Mouse (Mus musculus): ENCODE data around the gene Rpl9-ps1. TPM values are rescaled to one million over a fixed set of nuclear protein-coding genes. Genes with fewer than 3 reads are reported as not detected.

The Rpl9-ps1 gene
- polyA plus RNA-seq, 1 experiment from 2014 or later = not detected

DNA sequence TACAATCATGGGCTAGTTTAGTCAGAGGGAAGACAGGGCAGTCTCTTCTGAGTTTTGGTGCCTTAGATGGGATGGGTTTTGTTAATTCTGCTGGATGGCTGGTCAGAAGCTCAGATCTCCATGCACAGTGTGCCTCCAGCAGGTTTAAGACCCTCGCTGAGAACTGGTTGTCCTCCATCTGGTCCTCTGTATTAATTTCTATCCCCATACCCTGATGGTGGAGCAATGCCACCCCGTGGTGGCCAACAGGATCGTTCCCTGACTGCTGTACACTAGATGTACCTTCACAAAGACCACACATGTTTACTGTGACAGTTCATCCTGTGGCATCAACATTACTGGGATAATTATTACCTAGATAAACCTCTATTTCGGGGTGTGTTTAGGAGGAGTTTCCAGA lies 12.7 kb downstream of the Rpl9-ps1 start:
- TF ChIP-seq EP300 (IDR thresholded peaks at IDR 0.05; ENCODE audit: low read depth) (no peak), CTCF (IDR thresholded peaks at IDR 0.05; ENCODE audit: low read depth) (peak; percentile 71)
- H3K4me3 ChIP-seq (ENCODE audit: low read depth, low read length) = no peak overlapping the region
- H3K4me2 ChIP-seq (ENCODE audit: low read depth, low read length) = no peak overlapping the region
- H3K9me3 ChIP-seq (ENCODE audit: low read length) = no peaks in the 10 kb centered on the region
- 38% methylated on average over 4 of the region's 4 CpGs for WGBS (ENCODE audit: insufficient replicate concordance)
- peak; percentile 31 for DNase-seq
- ATAC-seq = peak; percentile 43; the same call in 1 of the 2 replicates
- no peaks in the 10 kb centered on the region for H3K4me1 ChIP-seq (ENCODE audit: insufficient read depth)
- no peak overlapping the region for H3K27ac ChIP-seq (ENCODE audit: low read depth)
- H3K27me3 ChIP-seq (ENCODE audit: insufficient read depth, low read length) = no peaks in the 10 kb centered on the region
- no peaks in the 10 kb centered on the region for H3K36me3 ChIP-seq (replicated peaks; ENCODE audit: insufficient read depth, low read length)
- H3K9ac ChIP-seq (replicated peaks) = no peak overlapping the region

DNA sequence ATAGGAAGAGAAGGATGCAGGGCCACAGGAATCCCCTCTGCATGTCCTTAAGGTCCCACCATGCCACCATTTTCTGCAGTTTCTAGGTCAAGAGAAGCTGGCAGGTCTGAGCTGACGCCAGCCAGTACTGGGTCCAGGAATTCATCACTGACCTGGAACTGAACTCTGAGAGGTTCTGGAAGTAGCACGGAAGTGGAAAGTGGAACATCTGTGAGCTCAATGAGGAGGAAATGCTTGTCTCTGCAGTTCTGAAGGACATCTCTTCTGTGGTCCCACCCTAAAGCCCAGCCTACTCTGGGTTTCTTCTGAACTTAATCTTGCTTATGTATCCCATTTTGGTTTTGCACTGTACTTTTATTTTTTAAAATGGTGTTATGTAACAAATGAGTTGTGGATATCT lies 14.4 kb downstream of the Rpl9-ps1 start:
- DNase-seq (no peak), ATAC-seq (peak; percentile 33; the same call in 1 of the 2 replicates)
- Histone ChIP-seq H3K4me1 (ENCODE audit: insufficient read depth) (no peaks in the 10 kb centered on the region), H3K9ac (replicated peaks) (no peak overlapping the region), H3K4me2 (ENCODE audit: low read depth, low read length) (no peak overlapping the region), H3K36me3 (replicated peaks; ENCODE audit: insufficient read depth, low read length) (no peaks in the 10 kb centered on the region), H3K27me3 (ENCODE audit: insufficient read depth, low read length) (no peaks in the 10 kb centered on the region), H3K27ac (ENCODE audit: low read depth) (no peak overlapping the region), H3K9me3 (ENCODE audit: low read length) (no peaks in the 10 kb centered on the region), H3K4me3 (ENCODE audit: low read depth, low read length) (no peak overlapping the region)
- no peak for TF ChIP-seq CTCF (IDR thresholded peaks at IDR 0.05; ENCODE audit: low read depth)
- peak; percentile 45; the same call in 1 of the 2 replicates for TF ChIP-seq EP300 (IDR thresholded peaks at IDR 0.05; ENCODE audit: low read depth)
- 52% methylated on average over 2 of the region's 2 CpGs for WGBS (ENCODE audit: insufficient replicate concordance)

DNA sequence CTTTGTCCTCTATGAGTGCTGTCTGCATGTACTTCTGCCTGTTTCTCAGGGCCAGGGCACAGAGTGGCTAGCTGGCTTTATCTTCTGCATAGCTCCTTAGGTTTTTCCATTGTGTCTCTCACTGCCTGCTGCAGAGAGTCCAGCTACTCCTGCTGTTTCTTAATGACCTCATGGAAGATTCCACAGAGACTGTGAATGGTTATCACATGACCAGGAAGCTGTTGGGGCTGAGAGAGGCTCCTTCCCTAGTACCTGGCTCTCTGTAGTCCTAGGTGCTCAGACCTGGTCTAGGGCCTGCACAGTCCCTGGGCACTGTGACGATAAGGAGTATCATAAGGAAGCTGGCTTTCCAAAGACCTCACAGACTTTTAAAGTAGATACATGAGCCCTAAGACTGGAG lies 14.8 kb downstream of the Rpl9-ps1 start:
- no peaks in the 10 kb centered on the region for H3K9me3 ChIP-seq (ENCODE audit: low read length)
- no peak overlapping the region for H3K4me2 ChIP-seq (ENCODE audit: low read depth, low read length)
- WGBS (ENCODE audit: insufficient replicate concordance) = 90% methylated on average over 1 of the region's 1 CpGs
- H3K9ac ChIP-seq (replicated peaks) = no peak overlapping the region
- no peaks in the 10 kb centered on the region for H3K27me3 ChIP-seq (ENCODE audit: insufficient read depth, low read length)
- no peak for DNase-seq
- no peaks in the 10 kb centered on the region for H3K36me3 ChIP-seq (replicated peaks; ENCODE audit: insufficient read depth, low read length)
- H3K27ac ChIP-seq (ENCODE audit: low read depth) = no peak overlapping the region
- no peak for ATAC-seq
- no peaks in the 10 kb centered on the region for H3K4me1 ChIP-seq (ENCODE audit: insufficient read depth)
- no peak overlapping the region for H3K4me3 ChIP-seq (ENCODE audit: low read depth, low read length)
- no peak for TF ChIP-seq CTCF (IDR thresholded peaks at IDR 0.05; ENCODE audit: low read depth)
- no peak for TF ChIP-seq EP300 (IDR thresholded peaks at IDR 0.05; ENCODE audit: low read depth)

DNA sequence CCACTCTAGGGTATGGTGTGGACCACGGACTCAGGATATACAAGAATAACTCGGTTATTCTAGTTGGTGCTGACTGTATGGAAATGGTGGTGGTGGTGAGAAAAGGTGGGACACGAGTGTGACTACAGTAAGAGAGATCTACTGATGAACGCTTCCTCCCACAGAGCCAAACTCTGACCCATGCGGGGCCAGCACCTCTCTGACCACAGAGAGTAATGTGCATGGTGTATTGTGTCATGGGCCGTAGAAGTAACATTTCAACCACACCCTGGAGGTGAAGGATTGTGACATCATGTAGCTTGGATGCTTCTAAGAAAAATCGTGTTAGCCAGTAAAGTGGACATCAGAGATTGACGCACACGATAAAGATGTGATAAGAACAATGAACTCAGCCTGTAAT lies 16.6 kb downstream of the Rpl9-ps1 start:
- TF ChIP-seq EP300 (IDR thresholded peaks at IDR 0.05; ENCODE audit: low read depth) = no peak
- no peak for TF ChIP-seq CTCF (IDR thresholded peaks at IDR 0.05; ENCODE audit: low read depth)
- WGBS (ENCODE audit: insufficient replicate concordance) = 71% methylated on average over 9 of the region's 9 CpGs
- no peak overlapping the region for H3K4me3 ChIP-seq (ENCODE audit: low read depth, low read length)
- H3K27me3 ChIP-seq (ENCODE audit: insufficient read depth, low read length) = no peaks in the 10 kb centered on the region
- no peak overlapping the region for H3K4me2 ChIP-seq (ENCODE audit: low read depth, low read length)
- no peak overlapping the region for H3K27ac ChIP-seq (ENCODE audit: low read depth)
- DNase-seq = no peak
- no peaks in the 10 kb centered on the region for H3K36me3 ChIP-seq (replicated peaks; ENCODE audit: insufficient read depth, low read length)
- H3K4me1 ChIP-seq (ENCODE audit: insufficient read depth) = no peaks in the 10 kb centered on the region
- H3K9me3 ChIP-seq (ENCODE audit: low read length) = no peaks in the 10 kb centered on the region
- no peak overlapping the region for H3K9ac ChIP-seq (replicated peaks)
- no peak for ATAC-seq

DNA sequence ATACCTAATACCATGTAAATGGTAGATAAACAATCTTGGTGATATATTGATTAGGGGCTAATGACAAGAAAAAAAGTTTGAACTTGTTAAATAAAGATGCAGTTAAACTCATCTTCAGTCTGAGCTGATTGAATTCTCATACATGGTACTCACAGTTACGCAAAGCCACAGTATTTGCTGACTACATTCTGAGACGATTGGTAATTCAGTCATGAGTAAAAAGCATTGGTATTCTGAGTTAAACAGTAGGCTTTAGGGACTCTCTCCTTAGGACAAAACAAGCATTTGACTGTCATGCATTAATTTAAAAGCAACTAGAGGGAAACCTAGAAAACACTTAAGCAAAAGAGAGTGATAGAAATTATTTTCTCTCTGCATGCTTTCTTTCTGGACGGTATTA lies 21.8 kb downstream of the Rpl9-ps1 start:
- Histone ChIP-seq H3K4me3 (ENCODE audit: low read depth, low read length) (no peak overlapping the region), H3K27ac (ENCODE audit: low read depth) (no peak overlapping the region), H3K36me3 (replicated peaks; ENCODE audit: insufficient read depth, low read length) (no peaks in the 10 kb centered on the region), H3K4me1 (ENCODE audit: insufficient read depth) (no peaks in the 10 kb centered on the region), H3K27me3 (ENCODE audit: insufficient read depth, low read length) (no peaks in the 10 kb centered on the region), H3K9me3 (ENCODE audit: low read length) (no peaks in the 10 kb centered on the region), H3K9ac (replicated peaks) (no peak overlapping the region), H3K4me2 (ENCODE audit: low read depth, low read length) (no peak overlapping the region)
- TF ChIP-seq EP300 (IDR thresholded peaks at IDR 0.05; ENCODE audit: low read depth) = no peak
- ATAC-seq = no peak
- DNase-seq = no peak
- 75% methylated on average over 3 of the region's 3 CpGs for WGBS (ENCODE audit: insufficient replicate concordance)

DNA sequence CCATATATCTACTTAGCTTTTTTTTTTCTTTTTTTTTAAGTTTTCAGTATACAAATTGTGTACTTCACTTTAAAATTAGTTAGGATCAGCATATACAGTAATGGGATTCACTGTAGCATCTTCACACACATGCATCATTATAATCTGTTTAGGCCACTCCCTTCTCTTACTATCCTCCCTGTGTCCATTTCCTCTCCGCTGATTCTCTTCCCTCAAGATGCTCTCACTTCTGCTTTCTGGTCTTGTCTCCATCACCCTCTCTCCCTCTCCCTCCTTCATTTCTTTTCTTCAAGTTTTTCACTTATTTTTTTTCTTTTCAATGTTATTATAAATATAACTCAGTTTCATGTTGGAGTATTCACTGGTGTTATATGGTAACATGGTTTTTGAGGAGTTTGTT lies 26.4 kb downstream of the Rpl9-ps1 start:
- ATAC-seq = no peak
- Histone ChIP-seq H3K4me2 (ENCODE audit: low read depth, low read length) (no peak overlapping the region), H3K4me1 (ENCODE audit: insufficient read depth) (peaks cover 3% of the 10 kb centered on the region; the same call in 1 of the 2 replicates), H3K27me3 (ENCODE audit: insufficient read depth, low read length) (no peaks in the 10 kb centered on the region), H3K9ac (replicated peaks) (no peak overlapping the region), H3K9me3 (ENCODE audit: low read length) (no peaks in the 10 kb centered on the region), H3K27ac (ENCODE audit: low read depth) (no peak overlapping the region), H3K36me3 (replicated peaks; ENCODE audit: insufficient read depth, low read length) (no peaks in the 10 kb centered on the region), H3K4me3 (ENCODE audit: low read depth, low read length) (no peak overlapping the region)
- no peak for DNase-seq
- WGBS (ENCODE audit: insufficient replicate concordance) = 53% methylated on average over 1 of the region's 1 CpGs
- no peak for TF ChIP-seq EP300 (IDR thresholded peaks at IDR 0.05; ENCODE audit: low read depth)

DNA sequence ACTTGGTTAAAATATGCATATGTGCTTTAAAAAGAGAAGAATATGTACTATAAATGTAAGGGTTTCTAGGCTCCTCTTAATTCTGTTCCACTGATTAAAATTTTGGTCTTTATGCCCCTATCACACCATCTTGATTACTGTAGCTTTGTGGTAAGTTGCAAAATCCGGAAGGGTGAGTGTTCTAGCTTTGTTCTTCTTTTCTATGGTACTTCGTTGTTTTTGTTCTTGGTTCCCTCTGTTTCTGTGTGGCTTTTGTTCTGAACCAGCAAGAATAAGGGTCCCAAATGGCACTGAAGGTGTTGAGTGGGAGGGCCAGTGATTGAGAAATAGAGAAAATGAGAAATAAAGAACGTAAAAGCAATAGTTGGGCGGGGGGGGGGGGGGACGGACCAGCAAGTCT lies 27.2 kb downstream of the Rpl9-ps1 start:
- Histone ChIP-seq H3K36me3 (replicated peaks; ENCODE audit: insufficient read depth, low read length) (no peaks in the 10 kb centered on the region), H3K4me3 (ENCODE audit: low read depth, low read length) (no peak overlapping the region), H3K4me1 (ENCODE audit: insufficient read depth) (peaks cover 3% of the 10 kb centered on the region; the same call in 1 of the 2 replicates), H3K27me3 (ENCODE audit: insufficient read depth, low read length) (no peaks in the 10 kb centered on the region), H3K4me2 (ENCODE audit: low read depth, low read length) (no peak overlapping the region), H3K9me3 (ENCODE audit: low read length) (no peaks in the 10 kb centered on the region), H3K9ac (replicated peaks) (no peak overlapping the region), H3K27ac (ENCODE audit: low read depth) (no peak overlapping the region)
- TF ChIP-seq EP300 (IDR thresholded peaks at IDR 0.05; ENCODE audit: low read depth) = no peak
- no peak for TF ChIP-seq CTCF (IDR thresholded peaks at IDR 0.05; ENCODE audit: low read depth)
- 46% methylated on average over 5 of the region's 5 CpGs for WGBS (ENCODE audit: insufficient replicate concordance)
- no peak for DNase-seq
- ATAC-seq = no peak
